Mouse (Mus musculus): ENCODE measurements at regions not wholly inside any gene's neighbourhood (a gene's known extent, or its start where the extent isn't known, plus 50 kb on each side); places are given as distances from the start of the nearest gene placed in this dataset.

GRCm38 (mm10) chr12:27143310-27143709, 199.1 kb downstream of the Sox11 start:
- in situ Hi-C loops (cut with MboI, MseI) = no loop called here

DNA sequence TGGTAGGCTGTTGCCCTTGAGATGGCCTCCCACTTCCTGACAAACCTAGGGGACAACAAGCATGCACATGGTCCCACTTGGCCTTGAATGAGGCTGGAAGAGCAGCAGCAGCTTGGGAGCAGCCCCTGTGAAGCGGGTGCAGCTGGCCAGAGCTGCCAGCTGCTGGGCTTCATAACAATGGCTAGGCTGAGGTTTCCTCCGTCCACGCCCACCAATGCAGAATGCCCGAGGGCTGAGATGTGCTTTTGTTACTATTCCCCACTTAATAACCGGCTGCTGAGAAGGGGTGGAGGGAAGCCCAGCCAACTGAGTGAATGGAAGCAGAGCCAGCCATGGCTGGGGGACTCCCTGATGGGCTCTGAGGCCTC, 202.1 kb downstream of the Sox11 start:
- in situ Hi-C loops (cut with MboI, MseI) = no loop called here

DNA sequence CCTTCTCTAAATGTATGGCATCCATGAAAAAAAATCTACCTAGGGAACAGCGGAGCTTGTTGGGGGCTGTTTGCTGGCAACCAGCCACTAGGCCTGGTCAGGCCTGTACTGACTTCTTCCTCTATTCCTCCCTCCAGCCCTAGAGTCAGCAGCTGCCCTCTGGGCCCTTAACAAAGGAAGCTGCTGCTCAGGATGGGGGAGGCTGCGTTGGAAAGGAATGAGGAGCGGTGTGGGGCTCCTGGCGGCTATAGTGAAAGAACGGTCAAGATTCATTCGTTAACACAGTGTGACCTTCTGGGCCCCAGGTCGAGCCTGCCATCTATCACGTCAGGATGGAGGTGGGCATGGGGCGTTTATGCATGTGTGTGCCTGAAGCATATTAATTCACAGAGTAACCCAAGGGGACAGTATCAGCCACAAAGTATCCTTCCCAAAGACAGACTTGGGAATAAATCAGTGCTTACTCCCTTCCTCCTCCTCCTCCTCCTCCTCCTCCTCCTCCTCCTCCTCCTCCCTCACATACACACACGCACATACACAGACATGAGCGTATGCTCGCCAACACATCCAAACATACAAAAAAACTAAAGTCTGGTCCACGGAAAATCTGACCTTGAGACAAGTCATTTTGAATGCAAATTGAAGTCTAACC, 202.6 kb downstream of the Sox11 start:
- in situ Hi-C loops (cut with MboI, MseI) = no loop called here

GRCm38 (mm10) chr12:27138663-27139633, 203.4 kb downstream of the Sox11 start:
- in situ Hi-C loops (cut with MboI, MseI) = no loop called here

DNA sequence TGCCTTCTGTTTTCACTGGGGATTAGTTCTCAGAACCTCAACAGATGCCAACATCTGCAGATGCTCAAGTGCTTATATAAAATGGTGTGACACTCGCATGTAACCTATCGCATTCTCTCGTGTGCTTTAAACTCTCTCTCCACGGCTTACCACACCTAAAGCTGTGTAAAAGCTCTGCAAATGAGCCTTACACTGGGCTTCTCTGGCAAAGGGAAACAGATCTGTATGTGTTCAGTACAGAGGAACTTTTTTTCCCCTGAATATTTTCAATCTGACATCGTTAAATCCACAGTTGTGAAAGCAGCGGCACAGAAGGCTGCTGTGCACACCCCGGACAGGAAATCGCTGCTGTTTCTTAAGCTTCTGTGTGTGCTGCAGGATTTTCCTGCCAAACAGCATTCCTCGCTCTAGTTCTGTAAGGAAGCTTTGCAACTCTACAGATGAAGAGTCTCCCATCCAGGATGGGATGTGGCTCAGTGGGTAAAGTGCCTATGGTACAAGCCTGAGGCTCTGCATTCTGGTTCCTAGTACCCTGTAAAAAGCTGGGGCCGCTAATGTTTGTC, 206.3 kb downstream of the Sox11 start:
- in situ Hi-C loops (cut with MboI, MseI) = no loop called here

DNA sequence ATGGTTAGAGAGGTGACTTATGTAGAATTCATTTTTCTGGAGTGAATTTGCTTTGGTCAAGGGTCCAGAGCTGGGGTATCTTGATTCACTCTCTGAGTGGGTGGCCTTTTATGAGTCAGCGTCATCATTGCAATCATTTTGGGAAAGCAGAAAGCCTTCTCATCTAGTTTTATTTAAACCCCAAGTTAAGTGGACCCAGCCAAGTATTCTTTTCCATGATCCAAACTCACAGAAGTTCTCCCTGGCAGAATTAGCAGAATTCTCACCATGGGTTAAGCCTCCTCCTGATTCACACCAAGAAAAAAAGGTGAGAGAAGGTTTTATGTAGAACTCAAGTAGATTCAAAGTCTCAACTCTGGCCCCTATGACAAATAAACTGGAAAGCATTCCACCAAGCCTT, 211.8 kb downstream of the Sox11 start:
- in situ Hi-C loops (cut with MboI, MseI) = no loop called here

- in situ Hi-C loops (cut with MboI, MseI) = no loop called here
Measured at GRCm38 (mm10) chr12:27127054-27127605, 215.2 kb downstream of the Sox11 start.

DNA sequence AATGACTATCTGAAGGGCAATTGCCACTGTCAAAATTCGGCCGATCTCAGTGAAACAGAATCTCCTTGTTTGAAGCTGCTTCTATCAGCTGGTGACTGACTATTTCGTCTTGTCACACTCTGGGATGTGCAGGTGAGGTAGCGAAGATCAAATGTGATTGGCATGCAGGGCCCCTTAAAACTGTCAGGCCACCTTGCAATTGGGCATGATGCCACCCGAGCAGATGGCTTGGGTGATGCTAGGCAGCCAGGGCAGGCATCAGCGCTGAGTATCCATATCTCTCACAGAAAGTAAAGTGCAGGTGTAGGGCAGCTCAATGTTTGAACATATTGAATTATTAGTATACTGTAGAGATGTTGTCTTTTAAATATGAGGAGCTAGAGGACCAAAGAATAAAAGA, 223.8 kb downstream of the Sox11 start:
- in situ Hi-C loops (cut with MboI, MseI) = no loop called here

- in situ Hi-C loops (cut with MboI, MseI) = no loop called here
Measured at GRCm38 (mm10) chr12:27115392-27115791, 227.0 kb downstream of the Sox11 start.

GRCm38 (mm10) chr12:27104925-27105571, 237.3 kb downstream of the Sox11 start:
- in situ Hi-C loops (cut with MboI, MseI) = no loop called here

GRCm38 (mm10) chr12:27102996-27103395, 239.4 kb downstream of the Sox11 start:
- in situ Hi-C loops (cut with MboI, MseI) = no loop called here

- in situ Hi-C loops (cut with MboI, MseI) = no loop called here
Measured at GRCm38 (mm10) chr12:27089206-27089605, 253.2 kb downstream of the Sox11 start.

- in situ Hi-C loops (cut with MboI, MseI) = no loop called here
Measured at GRCm38 (mm10) chr12:27085890-27086289, 256.5 kb downstream of the Sox11 start.

- in situ Hi-C loops (cut with MboI, MseI) = no loop called here
Measured at GRCm38 (mm10) chr12:27083645-27084550, 258.5 kb downstream of the Sox11 start.

GRCm38 (mm10) chr12:27083089-27083488, 259.3 kb downstream of the Sox11 start:
- in situ Hi-C loops (cut with MboI, MseI) = no loop called here

- in situ Hi-C loops (cut with MboI, MseI) = no loop called here
Measured at GRCm38 (mm10) chr12:27082624-27083023, 259.8 kb downstream of the Sox11 start.

DNA sequence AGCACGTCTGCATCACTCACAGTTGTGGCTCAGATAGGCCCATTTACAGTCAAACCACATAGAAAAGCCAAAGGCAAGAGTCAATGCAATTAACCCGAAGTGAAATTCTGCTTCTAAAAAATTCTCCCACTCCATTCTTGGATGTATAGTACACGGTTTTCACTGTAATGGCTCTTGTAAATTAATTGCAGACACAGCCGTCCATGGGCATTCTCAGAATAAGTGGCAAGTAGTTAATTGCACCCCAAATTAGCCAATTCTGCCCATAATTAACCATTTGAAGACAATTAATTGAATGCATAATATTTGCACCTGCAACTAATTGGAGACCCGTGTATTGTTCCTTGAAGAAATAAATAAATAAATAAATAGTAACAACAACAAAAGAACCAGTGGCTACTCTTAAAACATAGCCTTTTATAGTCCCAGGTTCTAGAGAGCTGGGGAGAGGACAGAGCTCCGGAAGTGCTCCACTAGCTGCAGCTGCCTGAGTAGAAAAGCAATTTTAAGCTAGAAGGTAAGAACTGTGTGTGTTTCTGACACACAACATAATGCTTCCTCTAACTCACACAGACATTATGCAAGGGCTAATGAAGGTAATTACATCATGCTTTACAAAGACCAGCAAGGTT, 266.2 kb downstream of the Sox11 start:
- in situ Hi-C loops (cut with MboI, MseI) = no loop called here

GRCm38 (mm10) chr12:27065011-27065517, 277.3 kb downstream of the Sox11 start:
- in situ Hi-C loops (cut with MboI, MseI) = no loop called here

DNA sequence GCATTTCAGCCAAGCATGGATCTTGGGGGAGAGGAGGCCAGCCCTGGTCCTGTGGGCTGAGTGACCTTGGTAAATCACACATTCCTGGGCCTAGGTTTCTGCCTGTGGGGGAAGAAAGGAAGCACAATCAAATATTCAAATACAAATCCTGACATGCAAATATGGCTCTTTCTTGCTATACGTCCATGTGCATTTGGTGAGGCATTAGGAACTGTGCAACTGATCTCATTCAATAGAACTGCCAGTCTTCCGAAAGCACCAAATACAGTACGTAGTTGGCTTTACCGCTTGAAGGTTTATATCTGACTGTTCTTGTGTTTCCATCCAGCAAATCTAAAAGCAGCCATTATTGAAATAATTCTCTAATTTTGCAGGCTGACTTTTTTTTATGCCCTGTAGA, 278.9 kb downstream of the Sox11 start:
- in situ Hi-C loops (cut with MboI, MseI) = no loop called here
